Mouse (Mus musculus) gastrocnemius, adult 2 months (tissue): ENCODE measurements around the gene Sdr39u1. TPM values are rescaled to one million over a fixed set of nuclear protein-coding genes. Genes with fewer than 3 reads are reported as not detected.

Experiments used
- DNase-seq: peaks from one replicate; pipeline ENCODE4 v3.0.0; 2022
- H3K27ac ChIP-seq: fragments of 200-600 bp; 2 replicates; pipeline ENCODE4 v1.8.1; 2022; ENCODE audit warnings: mild to moderate bottlenecking
- H3K4me3 ChIP-seq: fragments of 200-600 bp; 2 replicates; pipeline ENCODE4 v1.8.1; 2022; ENCODE audit warnings: mild to moderate bottlenecking, moderate library complexity
- CTCF ChIP-seq: fragments of 200-600 bp; IDR thresholded peaks from 2 replicates; pipeline ENCODE4 v1.8.1; 2022; ENCODE audit warnings: antibody characterized with exemption, mild to moderate bottlenecking, moderate library complexity
- intact Hi-C: fragments of 180-260 bp; cut with DNase I; formaldehyde crosslinking; loops from one replicate; pipeline ENCODE4 v1.15.1; 2025
- total RNA-seq, 2 experiments: library from RNA; stranded (reverse); gene quantifications; 2 replicates each; pipeline ENCODE4 v1.2.3; 2021

Gene Sdr39u1
- total RNA-seq, 2 experiments from 2014 or later: 113 to 127 TPM

DNA sequence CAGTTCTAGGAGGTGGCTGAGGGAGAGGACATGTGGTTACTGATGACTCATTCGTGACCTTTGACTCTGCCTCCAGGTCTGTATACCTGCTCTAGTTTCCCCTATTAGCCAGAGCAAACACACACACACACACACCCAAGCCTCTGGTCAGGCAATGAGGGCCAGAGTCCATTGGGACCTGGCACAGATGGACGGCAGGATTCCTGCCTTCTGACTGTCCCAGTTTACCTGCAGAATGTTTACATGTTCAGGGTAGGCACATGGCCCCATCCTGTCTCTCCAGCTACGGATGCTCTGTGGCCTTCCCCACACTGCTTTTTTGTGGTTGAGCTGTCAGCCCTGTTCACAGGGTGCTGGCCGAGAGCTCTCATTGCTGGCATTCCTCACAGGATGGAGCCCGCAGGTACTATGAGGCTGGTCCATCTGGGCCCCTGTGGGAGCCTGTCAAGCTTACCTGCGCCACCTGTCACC lies 17.9 kb downstream of the Sdr39u1 start:
- intact Hi-C loops: no loop called here
- TF ChIP-seq CTCF: no peak
- no peak for DNase-seq
- Histone ChIP-seq H3K27ac (no peak overlapping the region), H3K4me3 (no peak overlapping the region)

DNA sequence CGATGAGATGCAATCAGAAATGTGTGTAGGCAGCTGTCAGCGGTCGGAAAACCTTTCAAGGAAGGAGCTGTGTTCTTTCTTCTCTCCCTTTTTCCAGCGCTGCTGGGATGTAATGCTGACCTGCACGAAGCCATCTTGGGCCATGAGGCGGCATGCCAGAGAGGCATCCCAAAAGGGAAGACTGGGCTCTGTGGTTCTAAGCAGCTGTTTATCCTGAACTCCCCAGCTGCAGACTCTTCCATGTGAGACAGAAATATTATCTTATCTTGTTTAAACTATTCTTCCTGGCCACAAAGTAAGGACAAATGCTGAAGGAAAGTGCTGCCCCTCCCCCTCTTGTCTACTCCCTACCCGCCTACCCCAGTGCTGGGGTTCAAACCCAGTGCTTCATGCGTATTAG lies 19.1 kb downstream of the Sdr39u1 start:
- Histone ChIP-seq H3K4me3 (no peak overlapping the region), H3K27ac (no peak overlapping the region)
- no peak for DNase-seq
- intact Hi-C loops: no loop called here
- TF ChIP-seq CTCF: no peak

GRCm38 (mm10) chr14:55879623-55880022 lies 20.5 kb downstream of the Sdr39u1 start:
- intact Hi-C loops: no loop called here
- DNase-seq: peak; percentile 67
- H3K4me3 ChIP-seq: no peak overlapping the region
- H3K27ac ChIP-seq: no peak overlapping the region
- TF ChIP-seq CTCF: peak; percentile 78

- H3K4me3 ChIP-seq: no peak overlapping the region
- intact Hi-C loops: no loop called here
- DNase-seq: no peak
- peak; percentile 20; the same call in 1 of the 2 replicates for TF ChIP-seq CTCF
- H3K27ac ChIP-seq: no peak overlapping the region
These were observed 21.7 kb downstream of the Sdr39u1 start for GRCm38 (mm10) chr14:55878316-55878940.

- intact Hi-C loops: no loop called here
- TF ChIP-seq CTCF: no peak
- no peak overlapping the region for H3K27ac ChIP-seq
- no peak for DNase-seq
- no peak overlapping the region for H3K4me3 ChIP-seq
These were observed 22.4 kb downstream of the Sdr39u1 start for GRCm38 (mm10) chr14:55877469-55878315.

GRCm38 (mm10) chr14:55873714-55874683 lies 26.1 kb downstream of the Sdr39u1 start:
- DNase-seq: peak; percentile 79
- TF ChIP-seq CTCF: peak; percentile 99; the same call in 1 of the 2 replicates
- Histone ChIP-seq H3K4me3 (peak overlapping the region; percentile 62), H3K27ac (no peak overlapping the region)
- intact Hi-C loops: loop anchor here (1.0 kb wide), 1 partner anchor 44 kb away; no protein-coding TSS in a partner anchor

- intact Hi-C loops: loop anchor here (1.0 kb wide), 1 partner anchor 45 kb away; no protein-coding TSS in a partner anchor
- no peak for TF ChIP-seq CTCF
- no peak for DNase-seq
- Histone ChIP-seq H3K4me3 (0 out of 2 replicates have a peak overlapping the region, but pooled peaks have one; percentile 62), H3K27ac (no peak overlapping the region)
These were observed 26.8 kb downstream of the Sdr39u1 start for GRCm38 (mm10) chr14:55873242-55873713.

DNA sequence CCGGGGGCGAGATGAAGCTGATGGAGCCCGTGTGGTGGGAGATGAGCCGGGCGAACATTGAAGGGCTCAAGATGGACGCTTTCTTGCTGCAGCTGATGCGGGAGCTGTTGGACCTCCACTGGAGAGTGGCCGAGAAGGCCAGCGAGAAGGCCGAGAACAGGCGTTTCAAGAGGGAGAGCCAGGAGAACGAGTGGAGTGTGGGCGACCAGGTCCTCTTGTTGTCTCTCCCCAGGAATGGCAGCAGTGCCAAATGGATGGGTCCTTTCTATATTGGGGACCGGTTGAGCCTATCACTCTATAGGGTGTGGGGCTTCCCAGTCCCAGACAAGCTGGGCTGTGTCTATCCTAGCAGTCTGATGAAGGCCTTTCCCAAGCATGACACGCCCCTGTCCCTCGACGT lies 27.5 kb downstream of the Sdr39u1 start:
- TF ChIP-seq CTCF: no peak
- Histone ChIP-seq H3K4me3 (no peak overlapping the region), H3K27ac (no peak overlapping the region)
- DNase-seq: no peak
- intact Hi-C loops: no loop called here

GRCm38 (mm10) chr14:55872039-55872438 lies 28.1 kb downstream of the Sdr39u1 start:
- intact Hi-C loops: no loop called here
- H3K4me3 ChIP-seq: no peak overlapping the region
- TF ChIP-seq CTCF: no peak
- no peak overlapping the region for H3K27ac ChIP-seq
- DNase-seq: no peak

- TF ChIP-seq CTCF: no peak
- Histone ChIP-seq H3K4me3 (no peak overlapping the region), H3K27ac (no peak overlapping the region)
- DNase-seq: no peak
- intact Hi-C loops: no loop called here
These were observed 30.6 kb downstream of the Sdr39u1 start for GRCm38 (mm10) chr14:55869538-55869937.

GRCm38 (mm10) chr14:55868230-55869026 lies 31.7 kb downstream of the Sdr39u1 start:
- Histone ChIP-seq H3K4me3 (no peak overlapping the region), H3K27ac (no peak overlapping the region)
- intact Hi-C loops: no loop called here
- no peak for DNase-seq
- no peak for TF ChIP-seq CTCF
